Mouse (Mus musculus) urinary bladder, postnatal 36 days (tissue): ENCODE data around the gene Kansl1.
A peak's percentile ranks its signal among the peaks of the same experiment; 100 is the strongest.

ENCODE experiments used
- DNase-seq, 2 experiments: peaks; one replicate each; pipeline ENCODE4 v3.0.0; 2022; ENCODE audit warnings: low spot score in 2 of 2, mixed read lengths in 1 of 2

Kansl1 gene

DNA sequence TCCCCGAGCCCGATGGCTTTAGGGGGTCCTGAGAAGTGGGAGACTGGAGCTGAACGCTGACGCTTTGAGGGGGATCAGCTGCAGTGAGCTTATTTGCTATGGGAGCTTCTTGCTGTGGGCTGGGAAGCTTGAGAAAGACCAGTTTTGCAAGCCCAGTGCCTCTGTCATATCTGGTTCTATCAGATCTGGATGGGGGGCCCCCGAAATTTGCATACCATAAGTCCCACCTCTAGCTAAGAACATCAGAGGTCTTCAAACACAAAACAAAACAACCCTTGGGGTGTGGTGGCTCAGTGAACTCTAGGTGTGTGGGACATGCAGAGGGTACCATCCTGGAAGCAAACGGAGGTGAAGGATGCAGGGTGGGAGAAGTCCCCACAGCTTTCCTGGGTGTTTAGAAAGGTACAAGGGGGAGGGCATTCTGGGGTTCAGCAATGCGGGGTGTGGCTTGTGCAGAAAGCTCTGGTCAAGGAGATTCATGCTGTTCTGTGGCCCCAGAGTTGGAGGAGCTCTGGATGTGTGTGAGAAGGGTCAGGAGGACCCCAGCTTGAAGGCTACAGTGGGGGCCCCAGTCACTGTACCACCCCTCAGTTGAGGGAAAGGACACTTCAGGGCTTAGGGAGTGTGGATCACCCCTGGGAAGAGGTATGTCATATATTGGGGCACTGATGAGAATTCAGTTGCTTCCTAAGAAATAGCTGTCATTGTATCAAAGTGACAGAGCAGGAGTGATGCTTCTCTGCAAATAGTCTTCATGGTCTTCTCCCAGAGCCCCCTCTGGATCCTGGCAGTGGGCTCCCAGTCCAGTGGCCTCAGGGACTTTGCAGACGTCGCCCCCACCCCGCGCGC lies 159.1 kb downstream of the Kansl1 start:
- DNase-seq = no peak

DNA sequence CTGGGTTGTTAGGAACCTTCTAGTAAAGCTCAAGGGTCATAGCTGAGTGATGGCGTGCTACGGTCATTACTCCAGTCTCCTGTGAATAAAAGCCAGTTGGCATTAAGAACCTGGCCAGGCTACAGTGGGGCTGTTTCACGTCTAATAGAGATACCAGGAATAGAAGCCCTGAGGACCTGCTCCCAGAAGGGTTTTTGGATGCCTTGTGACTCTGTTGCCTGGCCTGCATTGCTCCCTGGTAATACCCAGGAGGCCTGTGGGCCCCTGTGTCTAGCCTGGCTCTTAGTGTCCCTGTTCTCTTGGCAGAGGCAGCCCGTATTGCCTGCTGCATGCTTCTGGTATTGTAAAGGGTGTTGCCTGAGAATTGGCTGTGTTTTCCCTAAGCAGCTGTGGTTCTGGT lies 161.5 kb downstream of the Kansl1 start:
- DNase-seq = no peak

DNA sequence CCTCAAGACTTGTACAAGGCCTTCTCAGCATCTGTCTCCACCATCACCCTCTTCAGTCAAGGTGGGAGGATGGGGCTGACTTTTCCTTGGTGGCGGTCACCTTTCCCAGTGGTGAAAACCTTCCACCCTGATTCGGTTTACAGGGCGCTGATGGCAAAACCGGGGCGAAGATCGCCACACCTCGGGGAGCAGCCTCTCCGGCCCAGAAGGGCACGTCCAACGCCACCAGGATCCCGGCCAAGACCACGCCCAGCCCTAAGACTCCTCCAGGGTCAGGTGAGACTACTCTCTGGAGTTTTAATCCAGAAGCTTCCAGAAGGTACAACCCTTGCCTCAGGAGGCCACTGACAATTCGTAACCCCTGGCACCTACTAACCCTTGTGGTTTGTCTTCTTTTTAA lies 162.2 kb downstream of the Kansl1 start:
- DNase-seq = no peak

DNA sequence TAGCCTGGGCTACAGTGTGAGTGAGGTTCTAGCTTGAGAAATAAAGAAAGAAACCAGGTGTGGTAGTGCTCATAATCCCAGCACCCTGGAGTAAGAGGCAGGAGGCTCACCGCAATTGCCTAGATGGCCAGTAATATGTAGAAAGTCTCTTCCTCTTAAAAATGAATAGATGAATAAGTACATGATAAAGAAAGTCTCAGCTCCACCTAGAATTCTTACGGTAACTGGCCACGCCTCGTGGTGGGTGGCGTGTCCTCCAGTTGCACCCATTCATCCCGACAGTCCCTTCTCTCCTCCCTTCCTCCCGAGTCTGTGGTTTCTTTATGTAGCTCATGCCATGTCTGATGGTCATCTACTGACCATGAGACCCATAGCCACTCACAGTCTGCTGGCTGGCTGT lies 162.9 kb downstream of the Kansl1 start:
- no peak for DNase-seq

DNA sequence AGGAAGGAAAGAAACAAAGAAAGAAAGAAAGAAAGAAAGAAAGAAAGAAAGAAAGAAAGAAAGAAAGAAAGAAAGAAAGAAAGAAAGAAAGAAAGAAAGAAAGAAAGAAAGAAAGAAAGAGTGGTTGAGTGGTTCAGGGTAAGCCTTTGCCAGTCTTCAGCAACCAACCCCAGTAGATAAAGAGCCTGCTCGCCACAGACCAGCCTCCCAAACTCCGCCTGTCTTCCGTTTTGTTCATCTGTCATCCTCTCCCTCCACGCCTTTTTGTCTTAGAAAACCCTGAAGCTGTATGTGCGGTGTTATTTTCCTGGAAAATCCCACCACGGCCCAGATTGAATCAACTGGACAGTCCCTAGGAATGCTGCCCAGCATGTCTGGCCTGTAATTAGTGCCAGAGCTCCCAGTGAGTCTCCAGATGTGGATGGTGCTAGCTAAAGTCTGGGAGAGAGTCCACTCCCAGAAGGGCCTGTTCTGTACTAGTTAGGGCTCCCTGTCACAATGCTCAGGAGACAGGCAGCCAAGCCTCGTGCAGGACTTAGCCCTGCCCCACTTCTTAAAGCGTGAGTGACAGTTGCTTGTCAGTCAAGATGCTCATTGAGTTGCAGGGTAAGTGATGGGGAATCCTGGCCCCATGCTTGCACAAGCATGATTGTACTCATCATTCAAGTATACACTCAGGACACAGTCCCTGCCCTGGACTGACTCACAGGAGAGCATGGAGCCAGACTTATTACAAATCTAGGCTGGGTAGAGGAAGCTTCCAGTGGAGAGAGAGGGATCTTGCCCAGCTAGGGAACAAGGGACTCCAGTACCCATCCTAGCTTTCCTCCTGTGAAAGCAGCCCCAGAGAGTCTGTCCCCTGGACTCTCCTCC lies 165.3 kb downstream of the Kansl1 start:
- DNase-seq = no peak

DNA sequence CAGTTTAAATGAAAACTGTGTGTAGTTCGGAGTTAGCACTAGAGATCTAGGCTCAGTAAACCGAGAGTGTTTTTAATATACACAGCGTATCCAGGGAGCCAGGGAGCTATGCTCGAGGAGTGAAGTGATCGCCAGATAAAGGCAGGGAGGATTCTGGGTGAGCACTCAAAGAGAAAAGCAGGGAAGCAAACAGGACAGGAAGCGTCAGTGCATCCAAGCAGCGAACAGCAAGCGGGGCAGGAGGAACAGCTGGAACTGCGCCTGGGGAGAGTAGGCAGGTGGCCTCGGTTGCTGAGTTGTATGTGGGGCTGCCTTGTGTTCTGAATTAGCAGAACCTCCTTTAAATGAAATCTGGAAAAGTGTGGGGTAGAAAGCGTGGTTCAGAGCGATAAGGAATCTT lies 166.0 kb downstream of the Kansl1 start:
- no peak for DNase-seq

DNA sequence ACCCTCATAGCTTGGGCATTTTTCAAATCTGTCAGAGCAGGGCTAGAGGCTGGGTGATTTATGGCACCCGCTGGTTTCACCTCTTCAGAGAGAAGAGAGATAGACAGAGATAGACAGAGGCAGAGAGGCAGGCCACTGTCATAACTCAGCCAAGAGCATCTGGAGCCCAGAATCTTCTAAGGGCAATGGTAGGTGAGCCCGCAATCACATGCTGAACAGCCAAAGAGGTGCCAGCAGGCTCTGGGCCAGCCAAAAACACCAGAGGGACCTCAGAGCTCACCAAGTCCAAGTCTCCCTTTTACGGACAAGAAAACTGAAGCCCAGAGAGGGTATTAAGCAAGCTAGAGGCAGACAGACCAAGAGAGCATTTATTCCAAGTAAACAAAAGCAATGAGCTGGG lies 171.0 kb downstream of the Kansl1 start:
- DNase-seq = peak in 1 of 2 experiments; percentile 50

DNA sequence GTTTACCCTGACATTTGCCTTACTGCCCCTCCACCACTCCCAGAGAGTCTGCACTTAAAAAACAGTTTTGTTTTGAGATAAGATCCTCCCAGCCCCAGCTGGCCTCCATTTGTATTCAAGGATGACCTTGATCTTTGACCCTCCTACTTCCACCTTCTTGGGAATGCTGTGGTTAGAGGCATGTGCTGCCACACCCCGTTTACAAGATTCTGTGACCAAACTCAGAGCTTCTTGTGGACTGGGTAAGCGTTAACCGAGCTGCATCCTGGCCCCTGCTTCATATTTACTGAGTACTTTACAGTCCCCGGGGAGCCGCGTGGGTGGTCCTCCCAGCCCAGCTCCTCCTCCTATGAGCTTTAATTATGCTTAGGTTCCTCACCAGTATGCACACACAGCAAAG lies 173.0 kb downstream of the Kansl1 start:
- no peak for DNase-seq

DNA sequence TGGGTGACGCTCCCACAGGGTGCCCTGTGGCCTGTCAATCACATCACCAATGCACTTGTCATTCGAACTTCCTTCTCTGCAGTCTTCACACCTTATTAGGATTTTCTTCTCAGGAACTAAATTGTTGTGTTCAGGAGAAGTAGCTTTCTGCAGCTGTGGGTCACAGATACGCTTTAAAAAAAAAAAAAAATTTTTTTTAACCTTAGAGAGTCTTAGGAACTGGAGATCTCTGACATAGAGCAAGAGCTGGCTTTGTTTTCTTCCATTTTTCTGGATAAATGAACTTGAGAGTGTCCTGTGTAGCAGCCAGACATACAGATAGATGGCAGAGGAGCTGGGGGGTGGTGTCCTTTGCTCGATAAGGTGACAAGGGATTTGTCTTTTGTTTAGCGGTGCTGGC lies 173.5 kb downstream of the Kansl1 start:
- DNase-seq = no peak

DNA sequence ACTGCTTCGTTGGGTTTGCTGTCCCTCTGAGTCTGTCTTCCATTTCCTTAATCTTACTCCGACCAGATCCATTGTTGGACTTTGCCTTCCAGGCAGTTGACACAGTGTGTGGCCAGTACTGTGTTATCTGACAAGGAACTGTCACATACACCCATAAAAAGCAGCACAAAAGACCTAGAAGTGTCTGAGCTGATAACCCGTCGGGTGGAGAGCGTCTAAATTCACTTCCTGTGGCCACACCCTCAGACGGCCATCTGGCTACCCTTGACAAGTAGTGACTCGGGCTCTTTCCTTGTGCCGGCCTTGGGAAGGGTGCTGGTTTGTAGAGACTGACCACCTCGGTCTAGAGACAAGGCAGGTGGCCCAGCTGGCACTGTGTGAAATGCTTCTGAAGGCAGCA lies 175.4 kb downstream of the Kansl1 start:
- DNase-seq = no peak

DNA sequence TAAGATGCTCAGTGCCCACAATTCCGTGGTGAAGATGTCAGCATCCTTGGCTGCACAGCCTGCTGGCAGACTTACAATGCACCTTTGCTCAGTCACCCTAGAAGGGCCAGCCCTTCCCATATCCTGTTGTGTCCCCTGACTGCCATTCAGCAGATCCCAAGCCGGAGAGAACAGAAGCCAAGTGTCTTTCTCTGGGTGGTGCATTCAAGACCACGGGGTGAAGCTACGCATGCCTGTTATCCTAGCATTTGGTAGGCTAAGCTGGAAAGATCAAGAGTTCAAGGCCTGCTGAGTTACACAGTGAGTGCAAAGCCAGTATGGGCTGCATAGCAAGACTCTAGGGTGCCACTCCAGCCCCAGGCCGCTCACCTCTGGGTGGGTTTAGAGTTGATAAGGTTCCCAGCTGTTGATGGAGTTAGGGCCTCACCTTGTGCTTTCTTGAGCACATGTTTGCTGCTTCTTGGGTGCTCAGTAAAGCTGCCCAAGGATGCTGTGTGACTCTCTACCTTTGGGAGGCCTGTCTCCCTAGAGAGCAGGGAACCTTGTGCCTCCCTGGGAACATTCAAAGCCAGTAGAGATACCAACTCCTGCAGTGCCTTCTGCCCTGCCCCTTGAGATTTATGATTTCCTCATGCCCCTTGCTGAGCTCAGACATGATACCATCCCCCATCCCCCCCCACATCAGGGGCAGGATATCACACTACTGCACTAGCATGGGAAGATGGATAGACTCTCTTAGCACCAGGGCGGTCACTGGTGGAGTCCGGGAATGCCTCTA lies 176.0 kb downstream of the Kansl1 start:
- DNase-seq = no peak

DNA sequence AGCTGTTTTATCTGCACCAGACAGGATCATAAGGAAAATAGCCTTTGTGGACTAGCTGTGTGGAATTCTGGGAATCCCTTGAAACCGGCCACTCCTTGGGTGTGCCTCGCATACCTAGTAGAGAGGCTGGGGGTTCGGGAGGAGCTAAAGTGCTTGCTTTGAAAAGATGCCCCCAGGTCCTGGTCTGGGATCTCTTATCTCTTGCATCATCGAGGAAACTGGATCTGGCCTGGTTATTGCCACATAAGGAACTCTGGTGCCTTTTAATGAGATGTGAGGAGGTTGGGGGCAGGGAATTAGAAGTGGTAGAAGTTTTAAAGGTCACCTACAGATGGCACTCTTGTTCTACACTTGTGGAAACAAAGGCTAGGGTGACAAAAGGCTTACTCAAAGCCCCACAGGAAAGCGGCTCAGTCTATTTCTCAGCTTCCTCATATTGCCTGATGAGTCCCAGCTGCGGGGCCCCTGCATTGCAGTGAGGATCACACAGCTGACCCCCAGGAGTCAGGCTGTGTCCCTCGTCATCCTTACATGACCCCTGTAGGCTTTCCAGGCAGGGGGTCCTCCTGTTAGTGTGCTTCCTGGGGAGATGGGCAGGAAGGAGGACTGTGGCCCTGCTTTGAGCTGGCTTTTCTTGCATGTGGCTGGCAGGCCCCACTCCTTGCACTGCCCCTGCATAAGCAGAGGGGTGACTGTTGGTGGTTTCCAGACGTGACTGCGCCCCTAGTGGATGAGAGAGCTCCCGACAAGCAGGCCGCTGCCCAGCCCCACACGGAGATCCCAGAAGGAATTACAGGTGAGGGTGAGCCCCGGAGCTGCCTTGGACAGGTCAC lies 179.2 kb downstream of the Kansl1 start:
- DNase-seq = peak; percentile 46 to 48

DNA sequence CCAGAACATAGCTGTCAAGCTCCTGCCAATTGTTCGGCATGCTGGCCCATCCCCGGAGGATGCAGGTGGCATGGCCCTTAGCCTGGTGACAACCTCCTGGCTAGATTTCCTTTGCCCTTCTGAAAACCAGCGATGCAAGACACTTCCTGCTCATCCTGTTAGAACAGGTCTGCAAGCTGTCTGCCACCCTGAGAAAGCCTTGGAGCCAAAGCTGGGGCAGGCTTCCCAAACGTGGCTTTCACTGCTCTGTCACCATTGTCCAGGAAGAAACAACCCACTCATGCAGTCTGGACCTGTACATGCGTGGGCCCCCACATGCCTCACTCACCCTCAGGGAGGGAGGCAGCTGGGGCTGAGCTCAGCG lies 179.8 kb downstream of the Kansl1 start:
- no peak for DNase-seq

DNA sequence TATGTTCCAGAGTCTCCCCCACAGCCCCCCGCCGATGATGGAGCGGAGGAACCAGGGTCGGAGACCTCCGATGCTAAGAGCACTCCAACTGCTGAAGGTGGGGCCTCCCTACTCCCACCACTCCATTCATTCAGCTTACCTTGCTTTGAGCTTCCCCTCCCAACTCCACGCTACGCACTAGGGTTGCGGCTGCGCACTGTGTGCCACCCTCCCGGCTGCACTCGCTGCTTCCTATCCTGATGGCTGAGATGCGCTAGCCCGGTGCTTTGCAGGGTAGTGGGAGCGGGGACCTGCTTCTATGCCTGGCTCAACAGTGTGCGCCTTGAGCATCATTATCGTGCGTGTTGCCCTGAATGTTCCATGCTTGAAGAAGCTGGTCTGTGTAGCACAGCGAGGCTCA lies 181.5 kb downstream of the Kansl1 start:
- no peak for DNase-seq
